Mouse (Mus musculus) 3T3-L1 (cell line): ENCODE data around the gene Map2k6.
A peak's percentile ranks its signal among the peaks of the same experiment; 100 is the strongest.

Experiments used
- DNase-seq: peaks from one replicate; pipeline ENCODE4 v3.0.0-alpha.2; 2015; ENCODE audit warnings: low read depth, low spot score

Map2k6 gene

GRCm38 (mm10) chr11:110562320-110563081, 163.6 kb downstream of the Map2k6 start:
- no peak for DNase-seq

DNA sequence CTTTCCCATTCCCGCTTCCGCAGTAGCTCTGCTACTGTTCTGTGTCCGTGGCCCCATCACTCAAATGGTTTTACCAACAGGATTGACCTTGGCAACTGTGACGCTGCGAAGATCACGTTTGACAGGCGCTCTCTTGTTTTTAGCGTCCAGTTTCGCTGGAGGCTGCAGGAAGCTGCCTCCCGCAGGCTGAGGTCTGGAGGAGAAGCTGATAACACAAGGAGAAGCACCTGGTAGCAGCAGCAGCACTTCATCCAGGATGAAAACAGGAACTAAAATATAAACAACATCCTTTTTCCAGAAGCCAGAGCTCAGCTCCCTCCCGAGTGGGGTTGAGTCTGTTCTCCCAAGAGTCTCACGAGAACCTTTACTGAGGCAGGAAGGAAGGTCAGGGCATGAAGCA, 164.3 kb downstream of the Map2k6 start:
- DNase-seq = no peak

DNA sequence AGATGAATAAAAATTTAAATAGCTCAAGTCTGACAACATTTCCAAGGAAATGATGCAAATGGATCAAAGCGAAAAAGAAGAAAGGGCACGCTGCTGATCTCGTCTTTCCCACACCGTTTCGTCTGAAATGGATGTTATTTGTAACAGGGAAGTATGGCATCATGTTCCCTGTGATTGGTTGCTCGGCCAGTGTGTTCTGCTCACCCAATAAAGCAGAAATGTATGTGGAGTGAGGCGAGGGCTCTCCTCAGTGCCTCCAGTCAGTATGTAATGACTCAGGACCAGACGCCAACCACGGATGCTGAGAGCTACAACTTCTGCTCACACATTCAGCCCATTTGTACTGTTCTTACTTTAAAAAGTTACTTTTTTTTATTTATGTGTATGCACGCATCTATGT, 164.9 kb downstream of the Map2k6 start:
- DNase-seq = no peak

DNA sequence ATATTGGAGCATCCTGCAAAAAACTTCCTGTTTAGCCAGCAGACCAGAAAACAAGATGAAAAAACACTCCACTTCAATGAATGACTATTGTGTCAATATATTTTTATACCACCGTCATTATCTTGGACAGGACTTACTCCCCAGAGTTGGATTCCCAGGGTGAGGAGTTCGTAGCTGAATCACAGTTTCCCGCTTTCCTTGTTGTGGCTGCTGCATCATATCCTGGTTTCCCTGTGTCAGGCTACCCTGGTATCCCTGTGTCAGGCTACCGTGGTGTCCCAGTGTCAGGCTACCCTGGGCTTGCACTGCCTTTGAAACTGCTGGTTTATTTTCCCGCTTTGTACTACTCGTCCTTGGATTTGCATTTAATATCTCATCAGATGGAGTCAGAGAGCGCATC, 167.4 kb downstream of the Map2k6 start:
- no peak for DNase-seq

DNA sequence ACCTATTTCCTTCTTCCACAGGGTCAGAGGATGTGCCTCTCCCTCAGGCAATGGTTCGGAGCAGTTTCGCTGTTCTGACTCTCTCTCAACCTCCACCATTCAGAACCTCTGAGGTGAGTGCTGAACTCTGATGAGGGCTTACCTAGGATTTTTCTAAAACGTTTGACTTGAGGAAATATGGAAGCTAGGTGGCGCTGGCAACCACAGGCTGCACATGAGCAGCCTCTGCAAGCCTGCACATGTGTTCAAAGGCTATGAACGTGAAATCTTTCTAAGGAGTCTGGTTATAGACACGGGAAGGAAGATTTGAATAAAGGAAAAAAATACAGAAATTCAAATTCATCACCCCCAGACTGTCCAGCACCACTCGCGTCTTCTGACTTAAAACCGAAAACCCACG, 173.6 kb downstream of the Map2k6 start:
- peak; percentile 69 for DNase-seq
